Mouse (Mus musculus) lung, embryonic 16.5 days (tissue): Measurements from ENCODE around the gene Tmem200b. TPM values are rescaled to one million over a fixed set of nuclear protein-coding genes. Genes with fewer than 3 reads are reported as not detected.

Source experiments
- ATAC-seq: fragments of 200-750 bp; cut with Nextera tagmentation; 2 replicates; pipeline ENCODE4 v1.8.0; 2017; ENCODE audit warnings: low read depth, mild to moderate bottlenecking, moderate library complexity
- H3K27ac ChIP-seq: fragments of 300-500 bp; sonication (generic); 2 replicates; pipeline ENCODE4 v1.5.1; 2014; ENCODE audit warnings: mild to moderate bottlenecking, control low read depth, low read length
- H3K27me3 ChIP-seq: fragments of 300-500 bp; sonication (generic); 2 replicates; pipeline ENCODE4 v1.6.1; 2014; ENCODE audit warnings: low read depth, low read length, mixed read lengths; ENCODE audit not compliant: control insufficient read depth, insufficient read depth
- H3K36me3 ChIP-seq: fragments of 300-500 bp; sonication (generic); 2 replicates; pipeline ENCODE4 v1.6.1; 2014; ENCODE audit warnings: low read length; ENCODE audit not compliant: control insufficient read depth, insufficient read depth
- H3K4me1 ChIP-seq: fragments of 300-500 bp; sonication (generic); replicated peaks from 2 replicates; pipeline ENCODE4 v1.6.1; 2014; ENCODE audit warnings: low read length, mixed read lengths; ENCODE audit not compliant: control insufficient read depth, insufficient read depth
- H3K4me2 ChIP-seq: fragments of 300-500 bp; sonication (generic); 2 replicates; pipeline ENCODE4 v1.6.1; 2014; ENCODE audit warnings: low read depth, low read length, control low read depth
- H3K4me3 ChIP-seq: fragments of 300-500 bp; sonication (generic); 2 replicates; pipeline ENCODE4 v1.5.1; 2014; ENCODE audit warnings: mild to moderate bottlenecking, low read length, control low read depth
- H3K9ac ChIP-seq: fragments of 300-500 bp; sonication (generic); 2 replicates; pipeline ENCODE4 v1.6.1; 2014; ENCODE audit warnings: low read length, control low read depth
- H3K9me3 ChIP-seq: fragments of 300-500 bp; sonication (generic); 2 replicates; pipeline ENCODE4 v1.6.1; 2016; ENCODE audit warnings: low read length; ENCODE audit not compliant: control insufficient read depth
- WGBS: fragments of 180-500 bp; shearing (Covaris S2); extraction: QIAGEN DNeasy Blood & Tissue Kit; methylation state at CpG from one replicate; pipeline ENCODE4 v1.1.7; 2014; 5-methylcytosine and 5-hydroxymethylcytosine counted together
- polyA plus RNA-seq: library from polyadenylated mRNA; unstranded; fragments of >200 nt; fragmentation: Nextera tagmentation; extraction: Ambion mirVana; gene quantifications from 2 replicates; pipeline ENCODE4 v1.2.1, GENCODE M21; 2015

Gene Tmem200b
- polyA plus RNA-seq: 0.25 and 0.43 TPM in 2 replicates

DNA sequence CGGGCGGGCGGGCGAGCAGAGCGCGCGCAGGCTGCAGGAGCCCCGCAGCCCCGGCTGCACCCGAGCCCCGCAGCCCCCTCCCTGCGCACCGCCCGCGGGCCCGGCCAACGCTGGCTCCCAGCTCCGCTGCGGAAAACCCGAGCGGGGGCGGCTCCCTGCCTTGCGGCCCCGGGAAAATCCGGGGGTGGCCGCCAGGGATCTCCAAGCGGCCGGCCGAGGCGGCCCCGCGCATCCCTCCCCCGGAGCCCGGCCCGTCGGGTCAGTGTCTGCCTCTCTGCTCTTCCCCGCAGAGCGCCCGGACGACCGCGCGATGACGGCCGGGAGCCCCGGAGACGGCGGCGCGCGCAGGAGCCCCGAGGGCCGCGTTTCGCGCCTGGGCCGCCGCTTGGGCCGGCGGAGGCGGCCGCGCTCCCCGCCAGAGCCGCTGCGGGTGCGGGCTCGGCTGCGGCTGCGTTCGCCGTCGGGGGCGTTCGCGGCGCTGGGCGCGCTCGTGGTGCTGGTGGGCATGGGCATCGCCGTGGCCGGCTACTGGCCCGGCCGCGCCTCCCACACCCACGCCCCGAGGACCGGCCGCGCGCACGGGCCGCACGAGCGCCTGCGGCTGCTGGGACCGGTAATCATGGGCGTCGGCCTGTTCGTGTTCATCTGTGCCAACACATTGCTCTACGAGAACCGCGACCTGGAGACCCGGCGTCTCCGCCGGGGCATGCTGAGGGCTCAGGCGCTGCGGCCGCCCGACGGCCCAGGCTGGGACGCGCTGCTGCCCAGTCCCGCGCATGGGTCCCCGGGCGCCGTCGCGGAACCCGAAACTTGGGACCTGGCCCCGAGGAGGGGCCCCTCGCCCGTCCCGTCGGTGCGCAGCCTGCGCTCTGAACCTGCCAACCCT is at the start of gene Tmem200b:
Gene Tmem200b (plus strand): TSS at position 311 of the 886 bp plus-strand sequence.
- Histone ChIP-seq H3K4me2 (peak within 1 kb of the TSS; percentile 89), H3K36me3 (no peaks in the 10 kb centered on the region), H3K9ac (peak within 1 kb of the TSS; percentile 69), H3K4me3 (peak within 1 kb of the TSS; percentile 63), H3K9me3 (no peaks in the 10 kb centered on the region), H3K4me1 (peaks cover 34% of the 10 kb centered on the region), H3K27ac (peak within 1 kb of the TSS; percentile 55), H3K27me3 (peaks cover 50% of the 10 kb centered on the region)
- ATAC-seq: peak; percentile 8
- 1% methylated on average over 63 of the region's 130 CpGs for whole genome bisulfite sequencing

DNA sequence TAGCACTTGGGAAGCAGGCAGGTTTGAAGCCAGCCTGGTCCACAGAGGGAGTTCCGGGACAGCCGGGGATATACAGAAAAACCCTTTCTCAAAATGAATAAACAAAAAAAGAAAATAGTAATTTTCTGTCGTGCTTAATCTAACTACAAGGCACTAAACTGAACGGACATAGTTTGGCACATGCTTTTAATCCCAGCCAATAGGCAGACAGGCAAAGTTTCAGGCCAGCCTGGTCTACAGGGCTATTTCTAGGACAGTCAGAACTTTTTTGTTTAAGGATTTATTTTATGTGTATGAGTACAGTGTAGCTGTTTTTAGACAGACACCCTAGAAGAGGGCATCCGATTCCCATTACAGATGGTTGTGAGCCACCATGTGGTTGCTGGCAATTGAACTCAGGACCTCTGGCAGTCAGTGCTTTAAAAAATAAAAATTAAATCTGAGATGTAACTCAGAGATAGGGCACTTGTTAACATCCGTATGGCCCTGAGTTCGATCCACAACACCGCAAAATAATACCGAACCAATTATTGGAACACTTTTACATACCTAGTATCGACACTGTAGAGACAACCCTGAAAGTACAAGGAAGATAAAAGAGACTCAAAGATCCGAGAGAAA is 48.8 kb upstream of the Tmem200b start:
- peak; percentile 19 for ATAC-seq
- peak overlapping the region; percentile 61 for H3K4me2 ChIP-seq
- no peaks in the 10 kb centered on the region for H3K36me3 ChIP-seq
- H3K4me3 ChIP-seq: peak overlapping the region; percentile 74
- peaks cover 24% of the 10 kb centered on the region for H3K4me1 ChIP-seq
- no peaks in the 10 kb centered on the region for H3K9me3 ChIP-seq
- 8% methylated on average over 11 of the region's 11 CpGs for WGBS
- H3K27me3 ChIP-seq: no peaks in the 10 kb centered on the region
- peak overlapping the region; percentile 82 for H3K9ac ChIP-seq
- peak overlapping the region; percentile 91 for H3K27ac ChIP-seq

DNA sequence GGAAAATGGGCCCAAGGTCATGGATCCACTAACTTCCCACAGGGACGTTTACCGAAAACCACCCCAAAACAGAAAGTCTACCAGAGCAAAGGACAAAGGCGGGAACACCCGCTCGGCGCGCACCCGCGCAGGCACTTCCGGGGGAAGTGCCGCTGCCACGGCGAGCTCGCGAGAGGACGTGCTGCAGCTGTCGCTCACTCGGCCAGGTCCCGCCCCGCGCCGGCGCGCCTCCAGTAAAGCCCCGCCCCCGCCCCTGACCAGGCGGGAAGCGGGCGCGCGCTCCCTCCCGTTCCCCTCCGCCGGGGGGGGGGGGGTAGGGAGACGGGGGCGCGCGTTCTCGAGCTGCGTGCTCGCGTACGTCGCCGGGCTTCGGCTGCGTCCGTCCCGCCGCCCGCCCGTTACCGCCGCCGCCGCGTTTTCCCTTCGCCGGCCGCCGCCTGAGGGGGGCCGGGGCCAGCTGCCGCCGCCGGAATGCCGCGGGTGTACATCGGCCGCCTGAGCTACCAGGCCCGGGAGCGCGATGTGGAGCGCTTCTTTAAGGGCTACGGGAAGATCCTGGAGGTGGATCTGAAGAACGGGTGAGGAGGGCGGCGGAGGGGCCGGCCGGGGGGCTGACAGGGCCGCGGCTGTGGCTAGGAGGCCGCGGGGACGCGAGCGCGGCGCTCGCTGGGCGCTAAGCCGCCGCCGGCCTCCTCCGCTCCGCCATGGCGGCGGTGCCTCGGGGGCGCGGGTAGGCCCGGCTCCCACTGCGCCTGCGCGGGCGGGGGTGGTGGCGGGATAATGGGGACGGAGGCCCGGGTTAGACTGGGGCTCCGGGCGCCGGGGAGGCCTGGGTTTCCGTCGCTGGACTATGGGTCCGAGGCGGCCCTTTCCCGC is 48.0 kb upstream of the Tmem200b start, which contains the start of gene Srsf4:
Gene Srsf4 (plus strand): TSS at position 325 of the 876 bp plus-strand sequence.
- no peaks in the 10 kb centered on the region for H3K9me3 ChIP-seq
- no peaks in the 10 kb centered on the region for H3K36me3 ChIP-seq
- H3K9ac ChIP-seq: peak within 1 kb of the TSS; percentile 98
- H3K27ac ChIP-seq: peak within 1 kb of the TSS; percentile 97
- peak; percentile 97 for ATAC-seq
- WGBS: under 1% methylated on average over 64 of the region's 116 CpGs
- peak within 1 kb of the TSS; percentile 91 for H3K4me2 ChIP-seq
- H3K27me3 ChIP-seq: no peaks in the 10 kb centered on the region
- peaks cover 32% of the 10 kb centered on the region for H3K4me1 ChIP-seq
- H3K4me3 ChIP-seq: peak within 1 kb of the TSS; percentile 74

DNA sequence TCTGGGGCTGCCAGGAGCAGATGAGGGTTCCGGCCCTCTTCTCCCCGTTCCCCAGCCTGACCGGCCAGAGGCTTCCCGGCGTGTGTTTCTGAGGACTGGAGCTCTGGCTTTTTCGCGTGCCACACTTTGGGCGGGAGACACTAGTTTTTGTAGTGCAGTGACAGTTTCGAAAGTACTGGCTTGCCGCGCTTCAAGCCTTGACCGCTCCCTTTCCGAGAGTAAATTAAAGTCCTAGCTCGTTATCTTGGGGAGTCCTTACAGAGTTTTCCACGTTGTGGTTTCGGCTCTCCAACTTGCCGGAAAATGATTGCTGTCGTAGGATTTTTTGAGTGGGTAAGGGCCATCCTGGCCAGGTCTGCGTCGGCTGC is 47.4 kb upstream of the Tmem200b start:
- H3K27me3 ChIP-seq: no peaks in the 10 kb centered on the region
- H3K4me1 ChIP-seq: peaks cover 32% of the 10 kb centered on the region
- H3K4me2 ChIP-seq: peak overlapping the region; percentile 91
- no peaks in the 10 kb centered on the region for H3K9me3 ChIP-seq
- H3K36me3 ChIP-seq: no peaks in the 10 kb centered on the region
- under 1% methylated on average over 20 of the region's 20 CpGs for WGBS
- no peak; the same call in 1 of the 2 replicates for ATAC-seq
- H3K27ac ChIP-seq: peak overlapping the region; percentile 97
- peak overlapping the region; percentile 74 for H3K4me3 ChIP-seq
- peak overlapping the region; percentile 98 for H3K9ac ChIP-seq

DNA sequence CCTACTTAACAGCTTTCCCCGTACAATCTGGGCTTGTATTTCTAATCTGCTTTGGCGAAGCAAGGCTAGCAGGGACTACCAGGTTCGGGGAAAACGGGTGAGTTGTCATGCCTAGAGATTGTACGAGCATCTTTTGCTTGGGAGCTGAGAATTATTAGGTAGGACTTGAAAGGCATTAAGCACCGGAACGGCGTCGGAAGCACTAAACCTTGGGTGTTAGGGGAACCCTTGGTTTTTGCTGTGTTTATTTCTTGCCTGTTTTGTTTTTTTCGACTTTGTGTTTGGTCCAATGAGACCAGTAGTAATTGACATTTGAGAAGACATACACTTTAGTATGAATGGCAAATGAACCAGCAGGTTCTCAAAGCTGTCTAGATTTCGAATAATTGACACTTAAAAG is 47.0 kb upstream of the Tmem200b start:
- peak overlapping the region; percentile 91 for H3K4me2 ChIP-seq
- ATAC-seq: no peak
- peak overlapping the region; percentile 74 for H3K4me3 ChIP-seq
- peak overlapping the region; percentile 98 for H3K9ac ChIP-seq
- H3K9me3 ChIP-seq: no peaks in the 10 kb centered on the region
- peaks cover 35% of the 10 kb centered on the region for H3K4me1 ChIP-seq
- H3K27ac ChIP-seq: peak overlapping the region; percentile 97
- H3K27me3 ChIP-seq: no peaks in the 10 kb centered on the region
- no peaks in the 10 kb centered on the region for H3K36me3 ChIP-seq
- 2% methylated on average over 11 of the region's 11 CpGs for WGBS

DNA sequence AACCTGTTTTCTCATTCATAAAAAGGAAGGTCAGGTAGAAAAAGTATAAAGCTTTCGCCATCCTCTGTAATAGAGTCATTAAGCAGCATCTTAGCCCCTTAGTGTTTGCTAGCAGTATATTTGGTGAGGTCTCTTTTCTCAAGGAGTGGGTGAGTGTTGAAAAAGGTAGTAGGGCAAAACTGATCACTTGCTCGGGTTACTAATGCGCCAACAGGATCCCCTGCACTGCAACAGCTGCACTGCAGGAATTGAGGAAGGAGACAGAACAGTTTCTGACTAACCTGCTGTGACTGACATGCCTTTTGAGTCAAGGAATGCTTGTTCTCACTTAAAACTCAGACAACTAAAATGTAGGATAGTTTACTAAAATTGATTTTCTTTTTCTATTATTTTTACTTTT is 46.3 kb upstream of the Tmem200b start:
- H3K27ac ChIP-seq: no peak overlapping the region

DNA sequence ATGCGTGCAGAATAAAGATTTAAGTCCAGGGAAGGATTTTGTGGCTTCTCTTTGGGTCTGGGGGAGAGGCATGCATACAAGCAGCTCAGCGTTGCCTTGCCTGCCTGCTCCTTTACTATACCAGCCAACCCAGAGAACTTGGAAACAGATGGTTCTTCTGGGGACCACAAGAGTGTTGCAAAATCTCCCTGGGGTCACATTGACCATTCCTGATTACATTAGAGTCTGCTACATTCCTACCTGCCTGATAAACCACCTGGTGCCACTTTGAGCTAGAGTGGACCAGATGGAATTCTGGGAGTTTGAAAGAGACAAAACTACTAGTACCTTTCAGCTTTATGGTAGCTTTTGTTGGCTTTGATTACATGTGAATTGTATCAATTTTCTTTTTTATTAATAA is 44.7 kb upstream of the Tmem200b start:
- Histone ChIP-seq H3K4me1 (peaks cover 48% of the 10 kb centered on the region), H3K9me3 (no peaks in the 10 kb centered on the region), H3K27me3 (no peaks in the 10 kb centered on the region), H3K36me3 (no peaks in the 10 kb centered on the region), H3K4me3 (no peak overlapping the region), H3K4me2 (no peak overlapping the region), H3K9ac (no peak overlapping the region), H3K27ac (no peak overlapping the region)
- ATAC-seq: no peak
- WGBS: 49% methylated on average over 2 of the region's 2 CpGs

More for the DNA sequence above, 46.3 kb upstream of the Tmem200b start:
- Histone ChIP-seq H3K27me3 (no peaks in the 10 kb centered on the region), H3K36me3 (no peaks in the 10 kb centered on the region), H3K4me3 (peak overlapping the region; percentile 74), H3K9ac (peak overlapping the region; percentile 98), H3K4me2 (peak overlapping the region; percentile 91), H3K4me1 (peaks cover 40% of the 10 kb centered on the region), H3K9me3 (no peaks in the 10 kb centered on the region)
- WGBS: 26% methylated on average over 3 of the region's 3 CpGs
- ATAC-seq: no peak

DNA sequence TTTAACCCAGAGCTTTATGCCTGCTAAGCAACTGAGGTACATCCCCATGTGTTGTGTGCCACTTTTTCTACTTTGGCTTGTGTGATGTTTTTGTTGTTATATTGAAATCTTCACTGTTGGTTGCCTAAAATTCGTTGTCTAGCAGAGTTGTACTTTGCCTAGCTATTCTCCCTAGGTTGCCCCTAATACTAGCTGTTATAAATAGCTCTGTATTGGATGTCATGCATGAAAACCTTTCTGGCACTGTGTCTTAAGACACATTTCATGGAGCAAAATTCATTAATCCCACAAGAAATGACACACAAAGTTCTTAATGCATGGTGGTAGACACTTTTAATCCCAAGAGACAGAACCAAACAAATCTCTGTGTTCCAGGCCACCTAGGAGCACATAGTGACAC is 41.9 kb upstream of the Tmem200b start:
- H3K4me3 ChIP-seq: no peak overlapping the region
- no peak overlapping the region for H3K9ac ChIP-seq
- no peak overlapping the region; the same call in 1 of the 2 replicates for H3K27ac ChIP-seq
- H3K4me2 ChIP-seq: no peak overlapping the region
- H3K9me3 ChIP-seq: no peaks in the 10 kb centered on the region
- H3K27me3 ChIP-seq: no peaks in the 10 kb centered on the region
- H3K36me3 ChIP-seq: no peaks in the 10 kb centered on the region
- H3K4me1 ChIP-seq: peaks cover 52% of the 10 kb centered on the region
- no peak for ATAC-seq
- 74% methylated on average over 1 of the region's 1 CpGs for WGBS
